Mouse (Mus musculus) intestine, embryonic 15.5 days (tissue): Measurements from ENCODE around the gene Gm21988. TPM values are rescaled to one million over a fixed set of nuclear protein-coding genes. Genes with fewer than 3 reads are reported as not detected.

Experiments used
- ATAC-seq: fragments of 200-750 bp; cut with Nextera tagmentation; 2 replicates; pipeline ENCODE4 v1.8.0; 2017; ENCODE audit warnings: moderate TSS enrichment, moderate library complexity
- H3K27ac ChIP-seq: fragments of 300-500 bp; sonication (generic); 2 replicates; pipeline ENCODE4 v1.5.1; 2015; ENCODE audit warnings: mild to moderate bottlenecking, inconsistent platforms
- H3K27me3 ChIP-seq: fragments of 300-500 bp; sonication (generic); replicated peaks from 2 replicates; pipeline ENCODE4 v1.6.1; 2015; ENCODE audit warnings: inconsistent platforms
- H3K36me3 ChIP-seq: fragments of 300-500 bp; sonication (generic); 2 replicates; pipeline ENCODE4 v1.6.1; 2015; ENCODE audit warnings: inconsistent platforms
- H3K4me1 ChIP-seq: fragments of 300-500 bp; sonication (generic); replicated peaks from 2 replicates; pipeline ENCODE4 v1.6.1; 2015; ENCODE audit warnings: inconsistent platforms
- H3K4me2 ChIP-seq: fragments of 300-500 bp; sonication (generic); replicated peaks from 2 replicates; pipeline ENCODE4 v1.6.1; 2015; ENCODE audit warnings: mild to moderate bottlenecking, inconsistent platforms
- H3K4me3 ChIP-seq: fragments of 300-500 bp; sonication (generic); replicated peaks from 2 replicates; pipeline ENCODE4 v1.5.1; 2015; ENCODE audit warnings: inconsistent platforms
- H3K9ac ChIP-seq: fragments of 300-500 bp; sonication (generic); 2 replicates; pipeline ENCODE4 v1.6.1; 2015; ENCODE audit warnings: inconsistent platforms
- H3K9me3 ChIP-seq: fragments of 300-500 bp; sonication (generic); 2 replicates; pipeline ENCODE4 v1.6.1; 2016; ENCODE audit warnings: inconsistent platforms
- WGBS: fragments of 180-500 bp; shearing (Covaris S2); methylation state at CpG from one replicate; pipeline ENCODE4 v1.1.7; 2015; 5-methylcytosine and 5-hydroxymethylcytosine counted together
- polyA plus RNA-seq: library from polyadenylated mRNA; unstranded; fragments of >200 nt; fragmentation: Nextera tagmentation; extraction: Ambion mirVana; gene quantifications from 2 replicates; pipeline ENCODE4 v1.2.1, GENCODE M21; 2015

The Gm21988 gene
- 8.8 and 10.6 TPM in 2 replicates for polyA plus RNA-seq

- no peaks in the 10 kb centered on the region for H3K36me3 ChIP-seq
- WGBS = under 1% methylated on average over 31 of the region's 35 CpGs
- peak within 1 kb of the TSS; percentile 84 for H3K27ac ChIP-seq
Measured at GRCm38 (mm10) chr11:70239541-70240279, at the start of gene Gm21988, which contains the start of gene Rnasek. TSS of gene Gm21988 (minus strand) at chr11:70239830. TSS of gene Rnasek (minus strand) at chr11:70239842.

GRCm38 (mm10) chr11:70289236-70289635 is 49.6 kb upstream of the Gm21988 start:
- Histone ChIP-seq H3K36me3 (no peaks in the 10 kb centered on the region), H3K4me2 (no peak overlapping the region), H3K27ac (no peak overlapping the region), H3K4me3 (no peak overlapping the region), H3K9ac (no peak overlapping the region), H3K27me3 (no peaks in the 10 kb centered on the region), H3K4me1 (no peaks in the 10 kb centered on the region), H3K9me3 (no peaks in the 10 kb centered on the region)
- 36% methylated on average over 6 of the region's 6 CpGs for WGBS
- no peak for ATAC-seq

More at GRCm38 (mm10) chr11:70239541-70240279, at the start of gene Gm21988, which contains the start of gene Rnasek:
- H3K4me3 ChIP-seq = peak within 1 kb of the TSS; percentile 92
- H3K27me3 ChIP-seq = no peaks in the 10 kb centered on the region
- H3K4me2 ChIP-seq = peak within 1 kb of the TSS; percentile 69
- H3K4me1 ChIP-seq = peaks cover 11% of the 10 kb centered on the region; the same call in 1 of the 2 replicates
- no peaks in the 10 kb centered on the region for H3K9me3 ChIP-seq
- H3K9ac ChIP-seq = peak within 1 kb of the TSS; percentile 94
- peak; percentile 50 for ATAC-seq

GRCm38 (mm10) chr11:70288102-70288501 is 48.5 kb upstream of the Gm21988 start:
- WGBS = 77% methylated on average over 10 of the region's 10 CpGs
- Histone ChIP-seq H3K36me3 (no peaks in the 10 kb centered on the region), H3K4me1 (no peaks in the 10 kb centered on the region), H3K27me3 (no peaks in the 10 kb centered on the region), H3K9ac (no peak overlapping the region), H3K27ac (no peak overlapping the region), H3K9me3 (no peaks in the 10 kb centered on the region), H3K4me3 (no peak overlapping the region), H3K4me2 (no peak overlapping the region)
- no peak for ATAC-seq

GRCm38 (mm10) chr11:70285686-70286085 is 46.1 kb upstream of the Gm21988 start:
- no peaks in the 10 kb centered on the region for H3K4me1 ChIP-seq
- no peak for ATAC-seq

GRCm38 (mm10) chr11:70284757-70285156 is 45.1 kb upstream of the Gm21988 start:
- Histone ChIP-seq H3K9ac (no peak overlapping the region), H3K36me3 (no peaks in the 10 kb centered on the region), H3K4me2 (no peak overlapping the region), H3K27ac (no peak overlapping the region), H3K4me1 (no peaks in the 10 kb centered on the region), H3K9me3 (no peaks in the 10 kb centered on the region), H3K4me3 (no peak overlapping the region), H3K27me3 (no peaks in the 10 kb centered on the region)
- 76% methylated on average over 3 of the region's 3 CpGs for WGBS
- ATAC-seq = no peak

More at GRCm38 (mm10) chr11:70285686-70286085, 46.1 kb upstream of the Gm21988 start:
- no peak overlapping the region for H3K4me3 ChIP-seq
- no peak overlapping the region for H3K9ac ChIP-seq
- no peak overlapping the region for H3K27ac ChIP-seq
- 82% methylated on average over 5 of the region's 5 CpGs for WGBS
- no peaks in the 10 kb centered on the region for H3K27me3 ChIP-seq
- no peaks in the 10 kb centered on the region for H3K9me3 ChIP-seq
- no peak overlapping the region for H3K4me2 ChIP-seq
- H3K36me3 ChIP-seq = no peaks in the 10 kb centered on the region

GRCm38 (mm10) chr11:70283666-70284065 is 44.0 kb upstream of the Gm21988 start:
- ATAC-seq = no peak
- Histone ChIP-seq H3K9ac (no peak overlapping the region), H3K9me3 (no peaks in the 10 kb centered on the region), H3K36me3 (no peaks in the 10 kb centered on the region), H3K27me3 (no peaks in the 10 kb centered on the region), H3K4me1 (no peaks in the 10 kb centered on the region), H3K27ac (no peak overlapping the region), H3K4me3 (no peak overlapping the region), H3K4me2 (no peak overlapping the region)
- 66% methylated on average over 4 of the region's 4 CpGs for WGBS

- H3K27ac ChIP-seq = no peak overlapping the region
- H3K9me3 ChIP-seq = no peaks in the 10 kb centered on the region
- no peaks in the 10 kb centered on the region for H3K36me3 ChIP-seq
- no peak overlapping the region for H3K9ac ChIP-seq
- no peak overlapping the region for H3K4me2 ChIP-seq
- H3K27me3 ChIP-seq = no peaks in the 10 kb centered on the region
- H3K4me3 ChIP-seq = no peak overlapping the region
- WGBS = 65% methylated on average over 3 of the region's 3 CpGs
- no peak for ATAC-seq
- no peaks in the 10 kb centered on the region for H3K4me1 ChIP-seq
Measured at GRCm38 (mm10) chr11:70280441-70280840, 40.8 kb upstream of the Gm21988 start.

GRCm38 (mm10) chr11:70278961-70279360 is 39.3 kb upstream of the Gm21988 start:
- 77% methylated on average over 3 of the region's 3 CpGs for WGBS

GRCm38 (mm10) chr11:70271641-70272040 is 32.0 kb upstream of the Gm21988 start:
- H3K36me3 ChIP-seq = no peaks in the 10 kb centered on the region
- H3K4me3 ChIP-seq = no peak overlapping the region
- 73% methylated on average over 7 of the region's 7 CpGs for WGBS
- H3K27me3 ChIP-seq = no peaks in the 10 kb centered on the region
- H3K4me1 ChIP-seq = no peaks in the 10 kb centered on the region
- no peak overlapping the region for H3K4me2 ChIP-seq
- H3K27ac ChIP-seq = no peak overlapping the region
- no peaks in the 10 kb centered on the region for H3K9me3 ChIP-seq
- no peak for ATAC-seq
- H3K9ac ChIP-seq = no peak overlapping the region

More at GRCm38 (mm10) chr11:70278961-70279360, 39.3 kb upstream of the Gm21988 start:
- Histone ChIP-seq H3K36me3 (no peaks in the 10 kb centered on the region), H3K4me1 (no peaks in the 10 kb centered on the region), H3K4me3 (no peak overlapping the region), H3K9ac (no peak overlapping the region), H3K9me3 (no peaks in the 10 kb centered on the region), H3K27me3 (no peaks in the 10 kb centered on the region), H3K4me2 (no peak overlapping the region), H3K27ac (no peak overlapping the region)
- no peak for ATAC-seq

- H3K9me3 ChIP-seq = no peaks in the 10 kb centered on the region
- WGBS = 84% methylated on average over 1 of the region's 1 CpGs
- H3K27ac ChIP-seq = no peak overlapping the region
- no peak overlapping the region for H3K9ac ChIP-seq
- no peaks in the 10 kb centered on the region for H3K27me3 ChIP-seq
- no peak overlapping the region for H3K4me2 ChIP-seq
- no peak overlapping the region for H3K4me3 ChIP-seq
- no peaks in the 10 kb centered on the region for H3K36me3 ChIP-seq
- ATAC-seq = no peak
- H3K4me1 ChIP-seq = no peaks in the 10 kb centered on the region
Measured at GRCm38 (mm10) chr11:70266405-70266804, 26.8 kb upstream of the Gm21988 start.

- Histone ChIP-seq H3K27me3 (no peaks in the 10 kb centered on the region), H3K36me3 (no peaks in the 10 kb centered on the region), H3K9ac (no peak overlapping the region), H3K4me2 (no peak overlapping the region), H3K4me3 (no peak overlapping the region), H3K9me3 (no peaks in the 10 kb centered on the region), H3K27ac (no peak overlapping the region), H3K4me1 (no peaks in the 10 kb centered on the region)
- 69% methylated on average over 4 of the region's 4 CpGs for WGBS
- ATAC-seq = no peak
Measured at GRCm38 (mm10) chr11:70265819-70266218, 26.2 kb upstream of the Gm21988 start.

GRCm38 (mm10) chr11:70265252-70265651 is 25.6 kb upstream of the Gm21988 start:
- Histone ChIP-seq H3K4me2 (no peak overlapping the region), H3K36me3 (no peaks in the 10 kb centered on the region), H3K4me1 (no peaks in the 10 kb centered on the region), H3K9me3 (no peaks in the 10 kb centered on the region), H3K27me3 (no peaks in the 10 kb centered on the region), H3K27ac (no peak overlapping the region), H3K9ac (no peak overlapping the region), H3K4me3 (no peak overlapping the region)
- ATAC-seq = no peak
- 45% methylated on average over 3 of the region's 3 CpGs for WGBS

- Histone ChIP-seq H3K9ac (no peak overlapping the region), H3K27me3 (peaks cover 18% of the 10 kb centered on the region; the same call in 1 of the 2 replicates), H3K36me3 (no peaks in the 10 kb centered on the region), H3K9me3 (no peaks in the 10 kb centered on the region), H3K27ac (no peak overlapping the region), H3K4me3 (no peak overlapping the region), H3K4me1 (peaks cover 6% of the 10 kb centered on the region; the same call in 1 of the 2 replicates), H3K4me2 (no peak overlapping the region)
- 87% methylated on average over 4 of the region's 4 CpGs for WGBS
- ATAC-seq = no peak
Measured at GRCm38 (mm10) chr11:70259035-70259434, 19.4 kb upstream of the Gm21988 start.
